Mouse (Mus musculus): ENCODE data around the gene Ppp1r9b.
A peak's percentile ranks its signal among the peaks of the same experiment; 100 is the strongest.

- TF ChIP-seq CTCF (IDR thresholded peaks at IDR 0.05) (peak; percentile 81), POLR2A (IDR thresholded peaks at IDR 0.05; ENCODE audit: insufficient read depth, low read depth, low read length) (peak; percentile 87), EP300 (IDR thresholded peaks at IDR 0.05; ENCODE audit: insufficient read depth, low read depth, low read length) (no peak; the same call in 1 of the 2 replicates)
Measured at GRCm38 (mm10) chr11:94990749-94991577, at the start of gene Ppp1r9b.

Measured in heart, adult 2 months (tissue).